Mouse (Mus musculus) hindbrain, embryonic 14.5 days (tissue): Measurements from ENCODE around the gene Pdzrn4. TPM values are rescaled to one million over a fixed set of nuclear protein-coding genes. Genes with fewer than 3 reads are reported as not detected.

Experiments
- ATAC-seq: fragments of 200-750 bp; cut with Nextera tagmentation; 2 replicates; pipeline ENCODE4 v1.8.0; 2017; ENCODE audit warnings: moderate number of reproducible peaks, mild to moderate bottlenecking, moderate TSS enrichment, moderate library complexity; ENCODE audit not compliant: low FRiP score
- DNase-seq: peaks from one replicate; pipeline ENCODE4 v3.0.0-alpha.2; 2015; ENCODE audit warnings: low spot score
- H3K27ac ChIP-seq: fragments of 300-500 bp; sonication (generic); 2 replicates; pipeline ENCODE4 v1.5.1; 2014; ENCODE audit warnings: mild to moderate bottlenecking, moderate library complexity
- H3K27me3 ChIP-seq: fragments of 300-500 bp; sonication (generic); 2 replicates; pipeline ENCODE4 v1.6.1; 2014; ENCODE audit warnings: mild to moderate bottlenecking, low read length, mixed read lengths; ENCODE audit not compliant: control insufficient read depth, insufficient read depth
- H3K36me3 ChIP-seq: fragments of 300-500 bp; sonication (generic); replicated peaks from 2 replicates; pipeline ENCODE4 v1.6.1; 2014; ENCODE audit not compliant: control insufficient read depth, insufficient read depth
- H3K4me1 ChIP-seq: fragments of 300-500 bp; sonication (generic); replicated peaks from 2 replicates; pipeline ENCODE4 v1.6.1; 2014; ENCODE audit warnings: antibody characterized with exemption, low read length, mixed read lengths; ENCODE audit not compliant: control insufficient read depth, insufficient read depth
- H3K4me2 ChIP-seq: fragments of 300-500 bp; sonication (generic); replicated peaks from 2 replicates; pipeline ENCODE4 v1.6.1; 2014; ENCODE audit warnings: mild to moderate bottlenecking, moderate library complexity
- H3K4me3 ChIP-seq: fragments of 300-500 bp; sonication (generic); replicated peaks from 2 replicates; pipeline ENCODE4 v1.5.1; 2014; ENCODE audit warnings: mild to moderate bottlenecking, low read length
- H3K9ac ChIP-seq: fragments of 300-500 bp; sonication (generic); 2 replicates; pipeline ENCODE4 v1.6.1; 2014
- H3K9me3 ChIP-seq: fragments of 300-500 bp; sonication (generic); 2 replicates; pipeline ENCODE4 v1.6.1; 2016; ENCODE audit warnings: low read length; ENCODE audit not compliant: control insufficient read depth
- WGBS: fragments of 180-500 bp; shearing (Covaris S2); extraction: QIAGEN DNeasy Blood & Tissue Kit; methylation state at CpG from one replicate; pipeline ENCODE4 v1.1.7; 2014; 5-methylcytosine and 5-hydroxymethylcytosine counted together
- polyA plus RNA-seq: library from polyadenylated mRNA; unstranded; fragments of >200 nt; fragmentation: Nextera tagmentation; extraction: Ambion mirVana; gene quantifications from 2 replicates; pipeline ENCODE4 v1.2.1, GENCODE M21; 2014

Pdzrn4 gene
- polyA plus RNA-seq, 1 experiment from 2014 or later: 33.5 TPM

GRCm38 (mm10) chr15:92587431-92587830 is 190.8 kb downstream of the Pdzrn4 start:
- no peak overlapping the region for H3K27ac ChIP-seq
- no peaks in the 10 kb centered on the region for H3K27me3 ChIP-seq
- WGBS: 91% methylated on average over 1 of the region's 1 CpGs
- H3K4me3 ChIP-seq: no peak overlapping the region
- no peaks in the 10 kb centered on the region for H3K36me3 ChIP-seq
- no peak overlapping the region for H3K9ac ChIP-seq
- H3K4me2 ChIP-seq: no peak overlapping the region
- no peaks in the 10 kb centered on the region for H3K4me1 ChIP-seq
- H3K9me3 ChIP-seq: no peaks in the 10 kb centered on the region
- ATAC-seq: no peak
- DNase-seq: no peak

- Histone ChIP-seq H3K9ac (no peak overlapping the region), H3K27ac (peak overlapping the region; percentile 41; the same call in 1 of the 2 replicates), H3K36me3 (no peaks in the 10 kb centered on the region), H3K9me3 (no peaks in the 10 kb centered on the region), H3K4me1 (peaks cover 8% of the 10 kb centered on the region; the same call in 1 of the 2 replicates), H3K27me3 (no peaks in the 10 kb centered on the region), H3K4me3 (no peak overlapping the region), H3K4me2 (no peak overlapping the region)
- no peak for ATAC-seq
- 25% methylated on average over 2 of the region's 2 CpGs for WGBS
- peak; percentile 67 for DNase-seq
Observed at GRCm38 (mm10) chr15:92594721-92595120, 198.0 kb downstream of the Pdzrn4 start.

DNA sequence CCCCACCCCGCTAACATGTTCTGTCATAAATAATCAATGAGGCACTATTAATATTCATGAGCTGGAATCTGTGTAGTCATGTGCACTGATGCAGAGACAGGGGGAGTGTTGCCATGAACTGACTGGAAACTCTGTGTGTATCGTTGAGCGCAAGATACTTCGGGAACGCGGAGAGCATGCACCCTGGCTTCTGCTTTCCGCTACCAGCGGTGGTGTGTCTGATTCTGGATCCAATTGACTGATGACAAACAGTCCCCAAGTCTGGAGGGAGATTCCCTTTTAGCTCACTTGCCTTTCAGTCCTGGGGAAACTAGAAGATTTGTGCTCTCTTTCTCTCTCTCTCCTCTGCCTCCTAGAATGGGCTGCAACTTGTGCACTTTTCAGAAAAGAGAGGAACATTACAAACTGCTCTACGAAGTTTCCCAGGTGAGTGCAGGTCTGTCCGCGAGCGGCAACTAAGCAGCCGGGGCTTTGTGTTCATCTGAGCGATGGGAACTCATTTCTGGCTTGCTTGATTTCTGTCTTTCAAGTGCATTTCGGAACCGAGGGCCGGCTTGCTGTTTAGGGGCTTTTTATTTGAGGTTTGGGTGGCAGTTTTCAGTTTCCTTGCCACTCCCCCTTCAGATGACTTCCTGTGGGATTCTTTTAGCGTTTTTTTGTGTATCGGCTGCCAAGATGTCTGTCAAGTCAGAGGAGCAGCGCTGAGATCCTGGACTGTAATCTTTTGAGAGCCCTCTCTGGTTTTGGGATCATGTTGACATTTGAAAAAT is 200.5 kb downstream of the Pdzrn4 start:
- no peaks in the 10 kb centered on the region for H3K27me3 ChIP-seq
- H3K9ac ChIP-seq: peak overlapping the region; percentile 44
- peak; percentile 79 for DNase-seq
- H3K27ac ChIP-seq: peak overlapping the region; percentile 73
- ATAC-seq: peak; percentile 83
- no peaks in the 10 kb centered on the region for H3K9me3 ChIP-seq
- H3K4me3 ChIP-seq: peak overlapping the region; percentile 39
- H3K4me1 ChIP-seq: peaks cover 15% of the 10 kb centered on the region; the same call in 1 of the 2 replicates
- H3K36me3 ChIP-seq: no peaks in the 10 kb centered on the region
- 1% methylated on average over 20 of the region's 20 CpGs for WGBS
- peak overlapping the region; percentile 62 for H3K4me2 ChIP-seq

DNA sequence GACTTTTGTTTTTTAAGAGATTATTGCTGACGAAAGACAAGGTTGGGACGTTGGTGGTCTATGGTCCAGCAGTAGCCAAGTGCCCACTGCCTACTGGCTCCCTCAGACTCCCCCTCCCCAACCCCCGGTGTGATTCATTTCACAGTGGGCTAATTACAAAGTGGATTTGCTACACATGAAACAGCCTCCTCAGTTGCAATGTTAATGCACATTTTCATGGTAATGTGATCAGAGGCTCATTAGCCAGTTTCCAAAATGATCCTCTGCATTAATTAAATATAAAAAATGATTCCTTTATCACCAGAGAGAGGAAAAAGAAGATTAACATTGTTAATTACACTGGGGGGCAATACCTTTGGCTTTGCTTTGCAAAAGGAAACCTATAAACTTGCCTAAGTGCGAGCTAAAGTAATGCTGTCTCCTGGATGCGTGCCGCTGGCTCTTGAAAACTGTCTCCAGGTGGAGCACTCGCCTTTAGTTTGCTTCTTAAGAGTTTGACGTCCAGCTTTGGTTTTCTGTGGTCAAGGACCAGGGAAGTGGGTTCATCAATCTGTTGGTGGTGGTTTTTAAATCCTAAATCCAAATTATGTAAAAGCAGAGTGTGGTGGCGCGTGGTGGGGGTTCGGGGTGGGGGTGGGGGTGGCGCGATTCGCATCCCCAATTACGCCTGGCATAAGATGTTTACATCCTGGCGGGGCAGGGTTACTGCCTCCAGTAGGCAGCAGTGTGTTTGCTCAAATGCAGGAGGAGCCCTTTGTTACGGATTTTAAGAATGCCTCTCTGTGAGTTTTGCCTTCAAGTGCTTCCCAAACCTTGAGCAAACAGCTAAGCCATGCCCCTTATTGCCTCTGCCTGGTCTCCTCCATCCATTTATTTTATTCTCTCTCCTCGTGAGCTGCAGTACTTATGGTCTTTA is 202.0 kb downstream of the Pdzrn4 start:
- ATAC-seq (peak; percentile 51), DNase-seq (peak; percentile 66)
- H3K4me3 ChIP-seq: peak overlapping the region; percentile 31
- H3K27ac ChIP-seq: peak overlapping the region; percentile 87
- no peaks in the 10 kb centered on the region; the same call in 1 of the 2 replicates for H3K36me3 ChIP-seq
- H3K9ac ChIP-seq: peak overlapping the region; percentile 58
- peaks cover 2% of the 10 kb centered on the region for H3K9me3 ChIP-seq
- H3K4me1 ChIP-seq: peaks cover 15% of the 10 kb centered on the region; the same call in 1 of the 2 replicates
- WGBS: 1% methylated on average over 18 of the region's 18 CpGs
- peak overlapping the region; percentile 62 for H3K4me2 ChIP-seq
- H3K27me3 ChIP-seq: no peaks in the 10 kb centered on the region

DNA sequence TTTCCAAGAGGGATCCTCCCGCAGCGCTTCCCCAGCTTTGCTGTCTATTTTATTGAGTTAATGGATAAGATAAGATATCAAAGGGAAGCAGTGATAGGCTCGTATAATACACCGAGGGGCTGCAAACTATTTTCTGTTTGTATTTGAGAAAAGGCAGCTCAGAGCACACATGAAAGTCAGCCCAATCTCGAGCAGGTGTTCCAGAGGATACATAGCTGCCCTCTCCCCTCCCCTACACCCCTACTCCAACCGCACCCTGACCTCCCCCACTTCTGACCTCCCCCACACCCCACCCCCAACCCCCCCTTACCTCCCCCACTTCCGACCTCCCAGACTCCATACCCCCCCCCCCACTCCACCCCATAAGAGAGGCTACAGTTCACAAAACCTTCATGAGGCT is 202.7 kb downstream of the Pdzrn4 start:
- Histone ChIP-seq H3K4me1 (peaks cover 15% of the 10 kb centered on the region; the same call in 1 of the 2 replicates), H3K27ac (peak overlapping the region; percentile 87), H3K9me3 (peaks cover 9% of the 10 kb centered on the region), H3K36me3 (no peaks in the 10 kb centered on the region; the same call in 1 of the 2 replicates), H3K27me3 (no peaks in the 10 kb centered on the region), H3K4me3 (peak overlapping the region; percentile 31), H3K9ac (peak overlapping the region; percentile 58), H3K4me2 (peak overlapping the region; percentile 62)
- ATAC-seq: no peak
- 5% methylated on average over 7 of the region's 7 CpGs for WGBS
- DNase-seq: no peak

DNA sequence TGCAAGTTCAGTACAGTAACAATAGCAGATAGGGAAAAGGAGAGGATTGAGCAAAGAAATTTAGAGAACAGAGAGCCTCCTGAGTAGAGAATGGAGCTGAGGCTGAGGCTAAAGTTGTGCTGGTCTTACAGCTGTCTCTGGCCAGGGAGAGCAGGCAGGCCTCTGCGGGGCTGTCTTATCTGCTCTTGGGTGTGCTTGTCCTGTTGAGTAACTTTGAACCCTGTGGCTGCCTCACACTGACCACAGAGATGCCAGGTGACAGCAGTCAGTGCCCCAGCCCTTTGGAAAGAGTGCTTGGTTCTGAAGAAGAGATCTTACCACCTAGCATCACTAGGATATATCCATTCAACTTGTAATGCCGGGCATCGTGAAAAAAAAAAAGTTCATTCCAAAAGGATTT is 214.2 kb downstream of the Pdzrn4 start:
- no peak overlapping the region for H3K27ac ChIP-seq
- no peaks in the 10 kb centered on the region for H3K27me3 ChIP-seq
- WGBS: 88% methylated on average over 3 of the region's 3 CpGs
- H3K9ac ChIP-seq: no peak overlapping the region
- no peak for ATAC-seq
- no peak for DNase-seq
- H3K4me1 ChIP-seq: 0 out of 2 replicates have a peak, but pooled peaks cover 8% of the 10 kb centered on the region
- H3K4me2 ChIP-seq: no peak overlapping the region
- no peak overlapping the region for H3K4me3 ChIP-seq
- H3K36me3 ChIP-seq: no peaks in the 10 kb centered on the region
- H3K9me3 ChIP-seq: no peaks in the 10 kb centered on the region

DNA sequence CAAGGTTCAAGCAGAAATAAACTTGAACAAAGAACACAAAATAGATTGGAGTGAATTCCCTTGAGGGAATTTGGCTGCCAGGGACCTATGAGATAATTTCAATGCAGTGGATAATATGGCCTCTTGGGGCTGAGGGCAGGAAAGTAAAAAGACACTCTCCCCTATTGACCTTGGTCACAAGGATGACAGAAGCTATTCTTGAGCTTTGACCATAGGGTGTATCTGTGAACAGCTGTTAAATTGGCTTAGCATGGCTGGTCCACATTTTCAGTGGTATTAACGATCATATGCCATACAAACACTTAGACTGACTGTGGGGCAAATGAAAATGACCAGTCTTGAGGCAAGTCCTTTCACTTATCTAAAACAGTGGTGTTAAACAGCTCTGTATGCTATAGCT is 215.7 kb downstream of the Pdzrn4 start:
- Histone ChIP-seq H3K9ac (no peak overlapping the region), H3K4me2 (no peak overlapping the region), H3K4me1 (0 out of 2 replicates have a peak, but pooled peaks cover 8% of the 10 kb centered on the region), H3K27ac (no peak overlapping the region), H3K36me3 (no peaks in the 10 kb centered on the region), H3K9me3 (no peaks in the 10 kb centered on the region), H3K4me3 (no peak overlapping the region), H3K27me3 (no peaks in the 10 kb centered on the region)
- 24% methylated on average over 1 of the region's 1 CpGs for WGBS
- no peak for ATAC-seq
- no peak for DNase-seq

DNA sequence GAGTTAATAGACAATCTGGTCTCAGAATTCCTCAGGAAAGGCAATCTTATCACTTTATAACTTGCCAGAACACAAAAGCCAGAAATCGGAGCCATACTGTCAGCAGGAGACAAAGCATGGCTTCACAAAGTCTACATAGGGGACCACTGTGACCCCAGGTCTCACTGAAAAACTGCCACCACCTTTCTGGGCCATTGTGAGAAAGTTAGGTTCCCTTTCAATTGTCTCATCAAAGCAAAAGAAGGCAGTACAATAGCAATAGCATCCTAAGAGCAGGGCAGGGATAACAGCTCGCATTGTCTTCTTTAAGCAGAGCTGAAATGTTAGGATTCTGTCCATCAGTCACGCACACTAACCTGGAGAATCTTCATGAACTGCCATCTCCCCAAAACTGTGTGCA is 216.5 kb downstream of the Pdzrn4 start:
- DNase-seq (no peak), ATAC-seq (no peak)
- 63% methylated on average over 3 of the region's 3 CpGs for WGBS
- H3K27ac ChIP-seq: no peak overlapping the region
- 0 out of 2 replicates have a peak, but pooled peaks cover 8% of the 10 kb centered on the region for H3K4me1 ChIP-seq
- H3K27me3 ChIP-seq: no peaks in the 10 kb centered on the region
- H3K9ac ChIP-seq: no peak overlapping the region
- H3K9me3 ChIP-seq: no peaks in the 10 kb centered on the region
- no peak overlapping the region for H3K4me2 ChIP-seq
- H3K36me3 ChIP-seq: no peaks in the 10 kb centered on the region
- no peak overlapping the region for H3K4me3 ChIP-seq

DNA sequence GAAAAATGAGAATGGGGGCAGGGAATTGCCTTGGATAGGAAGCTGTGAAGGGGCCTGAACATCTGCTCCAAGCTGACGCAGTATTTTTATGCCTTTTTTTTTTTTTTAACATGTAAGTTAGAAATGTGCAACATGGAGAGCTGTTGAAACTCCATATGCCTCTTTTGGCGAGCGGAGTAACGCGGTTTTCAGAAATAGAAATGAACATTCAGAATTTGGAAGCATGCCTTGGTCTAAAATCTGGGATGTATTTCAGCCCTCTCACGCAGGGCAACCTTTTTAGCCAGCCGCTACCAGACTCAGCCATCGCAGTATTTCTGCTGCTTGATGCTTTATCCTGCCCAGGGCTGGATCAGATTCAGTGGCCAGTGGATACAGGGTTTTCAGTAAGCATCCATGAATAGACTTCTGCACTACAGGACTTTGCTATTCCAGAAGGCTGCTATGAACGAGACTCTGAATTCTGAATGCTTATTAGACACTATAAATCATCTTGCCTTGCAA is 225.1 kb downstream of the Pdzrn4 start:
- Histone ChIP-seq H3K9me3 (no peaks in the 10 kb centered on the region), H3K27me3 (no peaks in the 10 kb centered on the region), H3K4me3 (no peak overlapping the region), H3K27ac (peak overlapping the region; percentile 72), H3K9ac (no peak overlapping the region), H3K4me2 (no peak overlapping the region), H3K36me3 (no peaks in the 10 kb centered on the region), H3K4me1 (0 out of 2 replicates have a peak, but pooled peaks cover 9% of the 10 kb centered on the region)
- no peak for ATAC-seq
- 73% methylated on average over 9 of the region's 9 CpGs for WGBS
- no peak for DNase-seq
